Mouse (Mus musculus) bone marrow macrophage, adult 2 months (primary cell): ENCODE data around the gene Rnaset2b. TPM values are rescaled to one million over a fixed set of nuclear protein-coding genes. Genes with fewer than 3 reads are reported as not detected.
"Not testable (repeated sequence)": the region's sequence is repeated elsewhere in the genome, so short reads cannot be mapped to it uniquely, and the experiment has no call there.

Experiments used
- H3K27ac ChIP-seq: 2 replicates; pipeline ENCODE4 v1.5.1; 2012; ENCODE audit warnings: low read depth, low read length; ENCODE audit not compliant: insufficient read depth
- H3K4me1 ChIP-seq: 2 replicates; pipeline ENCODE4 v1.6.1; 2012; ENCODE audit warnings: low read length; ENCODE audit not compliant: control insufficient read depth, insufficient read depth
- H3K4me3 ChIP-seq: 2 replicates; pipeline ENCODE4 v1.5.1; 2012; ENCODE audit warnings: mild to moderate bottlenecking, low read length, moderate library complexity; ENCODE audit not compliant: insufficient read depth
- polyA plus RNA-seq: library from polyadenylated mRNA; stranded (reverse); fragments of >200 nt; gene quantifications from 2 replicates; pipeline ENCODE4 v1.2.4, GENCODE M21; 2012; ENCODE audit not compliant: missing spikeins, insufficient read depth, insufficient read length

The Rnaset2b gene
- polyA plus RNA-seq, 1 experiment: 414 TPM

GRCm38 (mm10) chr17:7009901-7010300, 39.5 kb downstream of the Rnaset2b start:
- not testable (repeated sequence) for H3K27ac ChIP-seq, H3K4me1 ChIP-seq, H3K4me3 ChIP-seq

- H3K4me1 ChIP-seq, H3K4me3 ChIP-seq: not testable (repeated sequence)
- peak overlapping the region; percentile 33 for H3K27ac ChIP-seq
Measured at GRCm38 (mm10) chr17:7014190-7014589, 43.8 kb downstream of the Rnaset2b start.

GRCm38 (mm10) chr17:7025257-7025656, 54.8 kb downstream of the Rnaset2b start, which contains the start of gene Gm1604a:
Gene Gm1604a, plus strand, starts transcription at chr17:7025568.
- H3K4me3 ChIP-seq, H3K4me1 ChIP-seq, H3K27ac ChIP-seq: not testable (repeated sequence)

GRCm38 (mm10) chr17:7025764-7026346, 55.4 kb downstream of the Rnaset2b start:
- not testable (repeated sequence) for H3K4me3 ChIP-seq, H3K27ac ChIP-seq, H3K4me1 ChIP-seq

- not testable (repeated sequence) for H3K4me1 ChIP-seq, H3K27ac ChIP-seq, H3K4me3 ChIP-seq
Measured at GRCm38 (mm10) chr17:7030204-7030603, 59.8 kb downstream of the Rnaset2b start.

- H3K4me1 ChIP-seq: not testable (repeated sequence)
Measured at GRCm38 (mm10) chr17:7030622-7031174, 60.3 kb downstream of the Rnaset2b start.

GRCm38 (mm10) chr17:7033192-7034166, 63.0 kb downstream of the Rnaset2b start:
- H3K27ac ChIP-seq, H3K4me3 ChIP-seq, H3K4me1 ChIP-seq: not testable (repeated sequence)

More at GRCm38 (mm10) chr17:7030622-7031174, 60.3 kb downstream of the Rnaset2b start:
- H3K27ac ChIP-seq, H3K4me3 ChIP-seq: not testable (repeated sequence)

Other genes starting within 250 kb of the Rnaset2b start
- 19.4 and 19.9 TPM in 2 replicates for gene Ezr, start 187.8 kb upstream of the Rnaset2b start, polyA plus RNA-seq
- 30.2 and 38.5 TPM in 2 replicates for gene Rsph3b, start 22.0 kb upstream of the Rnaset2b start, polyA plus RNA-seq
- gene Tagap1, start 9.5 kb upstream of the Rnaset2b start, polyA plus RNA-seq: 12.8 and 18.6 TPM in 2 replicates
- not detected in 2 replicates for gene Gm49721, start 8.3 kb downstream of the Rnaset2b start, polyA plus RNA-seq
- not detected in 2 replicates for gene Gm1604a, start 54.9 kb downstream of the Rnaset2b start, polyA plus RNA-seq
- 3.3 and 4.0 TPM in 2 replicates for gene Rps6ka2, start 199.5 kb downstream of the Rnaset2b start, polyA plus RNA-seq